Mouse (Mus musculus) thymus, postnatal 0 days (tissue): ENCODE data around the gene Ccdc40. TPM values are rescaled to one million over a fixed set of nuclear protein-coding genes. Genes with fewer than 3 reads are reported as not detected.

Experiments
- DNase-seq: peaks from one replicate; pipeline ENCODE4 v3.0.0-alpha.2; 2015; ENCODE audit warnings: low spot score
- polyA plus RNA-seq: library from polyadenylated mRNA; unstranded; fragments of >200 nt; fragmentation: Nextera tagmentation; extraction: Ambion mirVana; gene quantifications from 2 replicates; pipeline ENCODE4 v1.2.1, GENCODE M21; 2015

Gene Ccdc40
- polyA plus RNA-seq: 4.6 and 5.3 TPM in 2 replicates

DNA sequence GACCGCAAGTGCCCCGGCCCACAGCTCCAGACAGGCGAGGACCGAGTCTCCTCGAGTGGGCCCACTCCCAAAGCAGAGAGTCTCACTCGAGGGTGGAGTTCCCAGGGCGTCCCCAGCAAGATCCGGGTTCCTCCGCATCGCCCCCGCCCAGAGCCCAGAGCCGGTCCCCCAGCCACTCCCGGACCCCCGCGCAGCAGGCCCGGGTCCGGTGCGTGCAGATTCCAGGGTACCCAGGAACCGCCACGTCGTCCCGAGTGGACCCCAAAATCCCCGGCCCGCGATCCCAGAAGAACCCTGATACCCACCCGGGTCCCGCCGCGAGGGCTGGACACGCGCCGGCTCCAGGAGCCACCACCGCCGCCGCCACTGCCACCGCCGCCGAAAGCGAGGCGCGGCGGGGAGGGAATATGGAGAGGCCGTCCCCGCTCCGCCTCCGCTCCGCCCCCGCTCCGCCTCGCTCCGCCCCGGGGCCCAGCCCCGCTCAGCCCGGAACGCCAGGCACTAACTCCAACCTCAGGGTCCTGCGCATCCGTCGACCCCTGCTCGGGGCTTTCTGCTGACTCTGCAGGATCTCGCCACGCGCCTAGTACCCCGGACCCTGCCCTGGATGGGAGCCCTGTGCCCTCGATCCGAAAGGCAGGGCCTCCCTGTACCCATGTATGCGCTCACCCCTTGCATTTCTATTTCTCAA lies at the start of gene Ccdc40, which contains the start of gene Tbc1d16:
Gene Ccdc40 (plus strand): TSS at position 482 of the 691 bp plus-strand sequence.
Gene Tbc1d16 (minus strand): TSS at position 409 of the 691 bp plus-strand sequence.
- peak; percentile 75 for DNase-seq

DNA sequence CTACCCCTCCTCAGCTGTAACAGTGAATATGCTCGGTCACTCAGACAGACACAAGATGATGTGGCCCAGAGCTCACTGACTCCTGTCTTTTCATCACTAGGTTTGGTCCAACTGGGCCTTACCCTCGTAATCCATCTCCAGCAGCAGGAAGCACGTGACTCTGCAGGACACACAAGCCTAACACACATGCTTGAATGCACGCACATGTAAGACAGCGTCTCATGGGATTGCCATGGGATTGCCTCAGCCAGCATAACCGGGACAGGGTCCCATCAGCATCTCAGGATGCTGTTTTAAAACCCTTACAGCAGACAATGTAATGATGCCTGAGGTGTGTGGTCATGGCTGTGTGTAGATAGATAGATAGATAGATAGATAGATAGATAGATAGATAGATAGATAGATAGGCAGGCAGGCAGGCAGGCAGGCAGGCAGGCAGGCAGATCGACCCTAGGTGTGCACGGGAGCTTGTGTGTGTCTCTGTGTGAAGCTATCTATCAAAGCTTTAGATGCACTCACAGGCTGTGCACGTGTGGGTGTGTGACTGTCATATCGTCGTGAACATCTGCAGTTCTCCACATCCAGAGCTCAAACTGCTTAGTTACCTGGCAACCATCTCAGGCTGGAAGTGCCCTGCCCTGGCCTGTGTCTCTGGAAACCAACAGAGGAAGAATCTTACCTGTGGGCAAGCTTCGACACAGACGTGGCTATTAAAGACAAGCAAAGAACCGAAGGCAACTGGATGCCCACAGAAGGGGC lies 47.4 kb upstream of the Ccdc40 start:
- no peak for DNase-seq

DNA sequence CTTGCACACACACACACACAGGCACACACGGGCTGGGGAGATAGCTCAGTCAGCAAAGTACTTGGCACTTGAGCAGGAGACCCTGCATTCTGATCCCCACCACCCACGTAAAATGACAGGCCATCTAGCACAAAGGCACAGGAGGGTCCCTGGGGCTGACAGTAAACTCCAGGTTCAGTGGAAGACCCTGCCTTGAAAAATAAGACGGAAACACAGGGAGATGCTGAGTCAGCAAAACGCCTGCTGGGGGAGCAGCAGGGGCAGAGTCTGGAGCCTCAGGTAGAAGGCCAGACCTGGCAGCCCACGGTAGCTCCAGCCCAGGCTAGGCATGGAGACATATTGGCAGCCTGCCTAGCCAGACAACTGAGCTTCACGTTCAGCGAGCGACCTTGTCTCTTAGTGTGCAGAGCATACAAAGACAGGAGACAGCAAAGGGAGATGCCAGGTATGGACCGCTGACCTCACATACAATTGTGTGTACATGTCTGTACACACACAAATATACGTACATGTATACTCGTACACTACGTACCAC lies 46.4 kb upstream of the Ccdc40 start:
- DNase-seq: no peak

DNA sequence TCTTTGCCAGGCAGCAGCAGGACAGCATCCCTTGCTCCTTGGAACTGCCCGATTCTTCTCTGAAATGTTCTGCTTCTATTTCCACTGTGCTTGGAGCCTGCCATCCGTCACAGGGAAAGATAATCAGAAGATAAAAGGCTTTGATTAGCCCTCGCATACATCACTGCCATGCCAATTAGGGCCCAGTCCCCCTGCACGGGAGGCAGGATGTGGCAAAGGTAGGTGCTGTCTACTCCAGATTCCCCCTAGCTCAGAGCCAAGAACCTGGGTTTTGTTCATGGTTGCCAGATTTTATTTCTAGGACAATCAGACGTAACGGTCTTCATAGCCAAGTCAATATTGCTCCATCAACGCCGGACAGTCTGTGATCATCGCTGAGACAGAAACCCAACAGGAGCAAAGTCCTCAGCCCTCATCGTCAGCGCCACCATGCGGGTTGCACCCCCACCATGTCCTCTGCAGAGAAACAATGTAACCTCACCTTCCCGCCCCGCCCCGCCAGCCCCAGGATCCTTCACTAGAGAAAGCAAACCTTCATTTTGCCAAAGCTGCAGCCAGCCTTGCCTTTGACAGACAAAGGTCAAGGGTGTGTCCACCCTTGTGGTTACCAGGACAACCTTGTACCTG lies 44.6 kb upstream of the Ccdc40 start:
- no peak for DNase-seq

DNA sequence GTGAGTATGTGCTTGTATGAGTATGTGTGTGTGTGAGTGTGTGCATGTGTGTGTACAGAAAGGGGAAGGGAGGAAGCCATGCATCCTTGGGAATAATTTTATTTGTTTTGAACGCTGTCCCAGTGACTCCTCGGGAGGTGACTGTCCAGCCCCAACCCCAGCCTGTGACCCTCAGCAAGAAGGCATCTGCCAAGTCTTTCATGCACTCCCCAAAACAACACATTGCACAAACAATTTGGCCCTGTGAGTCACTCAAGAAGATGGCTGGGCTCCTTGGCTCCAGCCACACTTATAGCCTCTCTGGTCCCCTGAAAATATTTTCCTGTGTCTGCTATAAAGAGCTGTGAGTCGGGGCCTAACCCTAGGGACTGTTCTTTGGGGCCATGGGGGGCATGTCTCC lies 42.0 kb upstream of the Ccdc40 start:
- no peak for DNase-seq

DNA sequence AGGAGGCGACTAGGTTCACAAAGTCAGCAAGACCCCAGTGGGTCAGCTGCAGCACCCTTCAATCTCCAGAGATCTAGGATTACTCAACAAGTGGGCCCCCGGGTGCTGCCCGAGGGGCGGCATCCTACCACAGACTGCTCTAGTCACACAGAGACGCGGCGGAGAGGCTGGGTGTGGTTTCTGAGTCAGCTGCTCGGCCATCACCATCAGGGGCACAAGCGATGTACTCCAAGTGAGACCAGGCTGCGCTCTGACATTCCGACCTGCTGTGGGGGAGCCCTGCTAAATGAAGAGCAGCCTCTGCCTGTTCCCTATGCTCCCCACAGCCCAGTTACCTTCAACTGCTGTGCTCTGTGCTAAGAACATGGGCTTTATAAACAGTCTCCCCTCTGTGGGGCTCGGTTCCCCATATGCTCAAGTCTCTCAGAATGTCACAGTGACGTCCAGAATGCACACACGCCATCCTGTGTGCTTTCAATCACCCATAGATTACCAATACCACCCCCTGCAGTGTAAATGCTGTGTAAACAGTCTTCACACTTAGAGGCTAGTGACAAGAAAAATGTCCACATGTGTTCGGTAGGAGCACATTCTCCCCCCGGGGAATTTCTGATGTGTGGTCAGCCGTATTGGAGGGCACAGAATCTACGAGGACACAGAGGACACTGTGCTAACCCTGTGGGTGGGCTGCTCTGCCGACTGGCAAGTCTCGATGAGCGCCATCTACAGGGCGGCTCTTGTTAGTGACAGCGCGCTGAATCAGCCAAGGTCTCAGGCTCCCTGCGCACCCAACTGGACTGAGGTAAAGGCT lies 41.2 kb upstream of the Ccdc40 start:
- DNase-seq: peak; percentile 81

DNA sequence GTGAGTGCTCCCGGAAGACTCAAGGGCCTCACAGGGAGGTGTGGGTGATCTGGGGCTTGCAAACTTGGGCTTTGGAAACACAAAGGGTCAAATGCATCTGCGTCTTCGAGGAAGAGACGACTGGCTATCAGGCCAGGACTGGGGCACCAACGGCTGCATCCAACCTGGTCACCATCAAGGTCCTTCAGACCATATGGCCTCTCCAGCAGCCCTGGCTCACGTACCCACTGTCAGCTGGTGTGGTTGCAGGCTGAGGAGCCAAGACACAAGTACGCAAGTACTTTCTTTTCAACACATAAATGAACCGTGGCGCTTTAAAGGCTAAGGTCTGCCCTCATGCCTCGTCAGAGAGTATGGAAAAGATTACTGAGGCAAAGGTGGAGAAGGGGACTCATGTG lies 40.6 kb upstream of the Ccdc40 start:
- DNase-seq: no peak

DNA sequence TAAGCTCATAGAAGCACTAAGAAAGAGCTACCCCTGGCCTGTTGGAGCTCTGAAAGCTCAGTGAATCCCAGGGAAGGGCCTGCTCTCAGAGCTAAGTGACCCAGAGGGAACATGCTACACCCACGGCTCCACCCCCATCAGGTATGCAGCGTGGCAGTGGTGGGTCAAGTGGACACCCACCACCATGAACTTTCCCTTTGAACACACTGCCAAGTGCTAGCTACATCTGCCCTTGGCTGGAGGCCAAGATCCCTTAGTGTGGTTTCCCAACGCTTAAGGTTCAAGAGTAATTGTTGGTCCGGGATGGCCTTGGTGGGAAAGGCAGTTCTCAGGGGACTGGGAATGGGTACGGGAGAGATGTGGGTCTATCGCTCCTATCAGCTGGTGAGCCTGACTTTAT lies 40.0 kb upstream of the Ccdc40 start:
- DNase-seq: no peak

DNA sequence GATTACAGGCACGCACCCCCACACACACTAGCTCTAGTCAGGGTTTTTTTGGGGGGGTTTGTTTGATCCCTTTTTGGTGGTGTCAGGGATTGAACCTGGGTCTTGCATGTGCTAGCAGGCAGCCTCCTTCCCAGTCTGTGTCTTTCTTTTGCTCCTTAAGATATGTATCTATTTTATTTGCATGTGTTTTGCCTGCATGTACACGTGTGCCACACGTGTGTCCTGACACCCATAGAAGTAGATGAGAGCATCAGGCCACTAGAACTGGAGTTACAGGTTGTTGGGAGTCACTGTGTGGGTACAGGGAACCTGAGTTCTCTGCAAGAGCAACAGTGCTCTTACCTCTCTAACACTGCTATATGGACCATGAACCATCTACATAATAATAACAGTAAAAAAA lies 39.1 kb upstream of the Ccdc40 start:
- DNase-seq: no peak

DNA sequence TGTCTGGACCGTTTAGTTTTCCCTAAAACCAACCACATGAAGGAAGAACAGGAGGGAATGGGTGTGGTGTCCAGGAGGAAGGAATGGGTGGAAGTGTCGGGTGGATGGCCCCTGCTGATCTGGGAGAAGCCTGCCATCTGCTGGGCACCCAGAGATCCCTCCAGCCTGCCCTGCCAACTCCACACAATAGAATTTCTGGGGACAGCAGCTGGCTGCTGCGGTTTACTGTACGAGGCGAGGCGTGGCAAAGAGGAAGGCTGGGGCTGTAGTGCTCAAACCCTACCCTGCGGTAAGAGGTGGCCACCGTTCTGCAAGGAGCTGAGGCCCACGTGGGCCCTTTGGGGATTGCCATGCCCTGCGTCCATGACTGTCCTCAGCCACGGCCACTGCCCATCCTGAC lies 37.9 kb upstream of the Ccdc40 start:
- DNase-seq: peak; percentile 81

DNA sequence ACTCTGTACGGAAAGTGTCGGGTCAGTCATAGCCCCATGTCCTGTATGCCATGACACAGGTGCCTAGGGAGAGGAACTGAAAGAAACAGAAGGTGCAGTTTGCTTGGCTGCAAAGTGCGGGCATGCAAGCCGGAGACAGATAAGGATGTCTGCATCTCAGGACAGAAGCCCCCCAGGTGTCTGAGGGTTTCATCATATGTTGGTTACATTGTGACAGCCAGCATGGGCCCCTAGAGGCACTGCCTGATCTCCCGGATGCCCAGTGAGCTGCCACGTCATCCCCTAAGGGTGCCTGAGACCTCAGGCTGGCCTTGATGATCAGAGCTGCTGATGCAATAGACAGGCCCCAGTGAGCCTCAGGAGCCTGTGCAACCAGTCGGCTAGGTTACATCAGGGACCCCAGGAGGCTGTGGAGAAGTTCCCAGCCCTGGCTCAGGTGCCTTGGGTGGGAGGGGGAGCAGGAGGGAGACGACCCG lies 36.7 kb upstream of the Ccdc40 start:
- DNase-seq: no peak

DNA sequence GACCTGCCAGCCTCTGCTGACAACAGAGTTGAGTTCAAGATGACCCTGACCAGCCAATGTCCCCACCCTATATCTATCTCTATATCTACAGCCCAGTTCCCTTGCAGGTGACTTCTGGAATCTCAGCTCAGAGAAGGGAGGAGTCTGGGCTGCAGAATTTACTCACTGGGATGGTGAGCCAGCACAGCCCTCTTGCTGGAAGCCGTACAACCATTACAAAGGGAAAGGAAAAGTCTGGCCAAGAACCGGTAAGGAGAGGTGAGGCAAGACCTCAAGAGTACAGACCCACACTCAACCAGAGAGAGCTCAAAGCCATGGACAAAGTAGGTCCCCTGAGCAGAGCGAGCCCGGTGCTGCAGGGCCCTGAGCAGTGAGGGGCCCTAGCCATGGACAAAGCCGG lies 36.2 kb upstream of the Ccdc40 start:
- DNase-seq: no peak

DNA sequence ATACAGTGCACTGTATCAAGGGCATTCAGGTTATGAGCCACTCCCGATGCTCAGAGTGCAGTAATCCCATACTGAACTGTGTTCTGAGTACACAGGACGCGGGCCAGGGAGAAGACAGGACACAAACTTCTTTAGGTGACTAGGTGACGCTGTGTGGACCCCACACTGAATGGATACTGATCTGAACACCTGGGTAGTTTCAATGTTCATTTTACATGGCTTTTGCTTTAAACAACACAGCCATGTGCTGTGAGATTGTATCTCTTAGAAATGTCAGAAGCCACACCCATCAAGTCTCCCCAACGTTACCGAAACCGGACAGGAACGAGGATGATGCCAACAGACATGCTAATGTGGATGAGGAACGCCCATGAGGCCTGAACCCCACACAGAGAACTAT lies 35.8 kb upstream of the Ccdc40 start:
- no peak for DNase-seq

DNA sequence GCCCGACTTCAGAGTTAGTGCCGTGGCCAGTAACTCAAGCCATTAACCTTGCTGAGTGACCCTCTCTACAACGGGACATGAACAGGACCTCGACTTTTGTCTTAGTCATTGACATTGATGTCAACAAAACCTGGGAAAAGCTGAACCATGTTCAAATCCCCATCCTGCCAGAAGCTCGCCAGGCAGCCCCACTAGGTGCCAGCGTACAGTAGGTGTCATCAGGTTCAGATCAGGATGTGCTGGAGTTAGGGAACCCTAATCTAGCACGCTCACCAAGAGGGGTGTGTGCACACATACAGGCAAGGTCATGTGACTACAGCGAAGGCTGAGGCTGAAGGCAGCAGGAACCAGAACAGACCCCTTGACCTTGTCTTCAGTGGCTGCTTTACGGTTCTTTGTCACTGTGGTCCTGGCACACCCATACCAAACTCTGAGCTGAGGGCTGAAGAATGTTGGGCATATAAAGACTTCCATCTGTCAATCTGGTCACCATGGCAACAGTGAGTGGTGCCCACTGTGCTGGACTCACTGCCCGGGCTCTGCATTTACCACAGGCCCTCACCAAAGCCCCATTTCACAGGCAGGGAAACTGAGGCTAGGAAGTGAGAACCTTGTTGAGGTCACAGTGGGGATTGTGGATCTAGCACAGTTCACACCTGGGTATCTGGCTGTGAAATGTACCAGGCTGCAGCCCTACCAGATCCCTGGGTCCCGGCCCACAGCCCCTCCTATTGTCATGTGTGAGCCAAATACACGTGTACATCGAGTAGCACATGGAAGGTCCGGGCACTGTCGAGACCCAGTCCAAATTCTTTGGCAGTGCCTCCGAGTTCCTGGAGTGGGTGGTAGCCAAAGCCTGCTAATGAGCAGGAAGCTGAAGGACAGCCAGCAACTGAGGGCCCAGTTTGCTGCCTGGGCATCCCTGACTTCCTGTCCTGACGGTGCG lies 30.5 kb upstream of the Ccdc40 start:
- DNase-seq: no peak

DNA sequence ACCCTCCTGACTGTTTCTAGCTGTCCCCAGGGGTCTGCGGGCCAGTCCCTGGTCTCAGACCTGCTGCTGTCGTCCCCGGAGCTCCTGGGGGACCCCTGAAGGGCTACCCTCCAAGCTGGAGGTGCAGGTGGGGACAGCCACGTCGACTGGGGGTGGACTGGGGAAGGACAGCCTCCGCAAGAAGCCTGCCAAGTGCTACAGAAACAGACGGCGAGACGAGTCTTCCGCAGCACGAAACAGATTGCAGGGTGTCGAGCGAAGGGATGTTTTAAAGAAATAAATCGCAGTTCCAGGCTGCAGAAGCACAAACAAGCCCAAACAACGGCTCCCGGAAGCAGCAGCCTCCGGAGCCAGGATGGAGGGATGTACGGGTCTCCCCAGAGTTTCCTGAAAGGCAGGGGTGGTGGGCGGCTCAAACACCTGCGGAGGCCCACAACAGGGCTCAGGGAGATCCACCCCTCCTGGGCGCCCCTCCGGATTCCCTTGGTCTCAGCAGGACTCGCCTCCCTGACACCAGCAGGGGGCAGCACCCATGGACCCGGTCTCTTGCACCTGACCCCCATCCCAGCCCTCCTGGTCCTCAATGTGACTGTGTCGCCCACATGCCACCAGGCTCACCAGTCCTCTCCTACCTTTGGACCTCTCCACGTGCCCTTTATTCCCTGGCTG lies 29.7 kb upstream of the Ccdc40 start:
- peak; percentile 40 for DNase-seq

DNA sequence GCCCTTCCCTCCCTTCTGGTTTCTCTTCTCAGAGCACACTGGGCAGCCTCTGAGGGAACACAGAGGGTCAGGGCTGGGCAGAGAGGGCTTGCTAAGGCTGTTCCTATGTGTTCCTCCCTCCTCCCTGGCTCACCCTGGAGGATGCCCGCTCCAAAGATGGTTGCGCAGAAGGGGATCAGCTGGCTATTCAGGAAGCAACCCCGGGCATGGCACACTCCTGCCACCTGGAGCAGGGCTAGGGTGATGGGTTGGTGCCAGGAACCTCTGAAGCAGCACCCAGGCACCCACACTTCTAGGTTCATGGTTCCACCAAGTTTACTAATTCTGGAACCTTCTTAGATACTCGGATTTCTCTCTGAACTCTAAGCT lies 29.2 kb upstream of the Ccdc40 start:
- no peak for DNase-seq

DNA sequence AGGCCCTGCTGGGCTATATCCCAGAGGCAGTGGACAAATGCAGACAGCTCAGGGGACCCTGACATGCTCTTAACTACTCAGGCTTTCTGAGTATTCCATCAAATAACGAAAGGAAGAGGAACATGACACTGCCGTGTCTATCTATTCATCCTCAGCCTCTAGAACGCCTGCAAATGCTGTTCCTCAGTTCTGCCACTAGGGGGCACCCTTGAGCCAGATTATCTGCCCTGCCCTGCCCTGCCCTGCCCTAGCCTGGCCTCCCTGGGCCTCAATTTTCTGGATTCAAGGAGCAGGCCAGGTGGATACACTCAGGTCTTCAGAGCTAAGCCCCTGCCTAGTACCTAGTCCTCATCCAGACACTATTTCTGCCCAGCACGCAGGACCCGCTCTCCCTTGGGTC lies 24.9 kb upstream of the Ccdc40 start:
- peak; percentile 50 for DNase-seq

DNA sequence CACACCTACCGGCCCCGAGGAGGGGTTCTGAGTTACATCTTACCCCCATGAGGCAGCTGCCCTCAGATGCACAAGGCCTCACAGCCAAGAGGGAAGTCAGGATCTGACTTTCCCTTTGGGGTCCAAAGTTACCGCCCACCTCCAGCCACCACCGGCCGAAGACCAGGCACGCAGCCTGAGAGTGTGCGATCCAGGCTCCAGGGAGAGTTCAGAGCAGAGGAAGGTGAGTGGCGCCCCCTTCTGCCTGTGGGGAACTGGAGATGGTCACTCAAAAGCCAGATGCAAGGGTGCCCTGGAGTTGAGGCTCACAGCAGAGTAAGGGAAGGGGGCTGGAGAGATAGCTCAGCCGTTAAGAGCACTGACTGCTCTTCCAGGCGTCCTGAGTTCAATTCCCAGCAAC lies 22.6 kb upstream of the Ccdc40 start:
- no peak for DNase-seq

DNA sequence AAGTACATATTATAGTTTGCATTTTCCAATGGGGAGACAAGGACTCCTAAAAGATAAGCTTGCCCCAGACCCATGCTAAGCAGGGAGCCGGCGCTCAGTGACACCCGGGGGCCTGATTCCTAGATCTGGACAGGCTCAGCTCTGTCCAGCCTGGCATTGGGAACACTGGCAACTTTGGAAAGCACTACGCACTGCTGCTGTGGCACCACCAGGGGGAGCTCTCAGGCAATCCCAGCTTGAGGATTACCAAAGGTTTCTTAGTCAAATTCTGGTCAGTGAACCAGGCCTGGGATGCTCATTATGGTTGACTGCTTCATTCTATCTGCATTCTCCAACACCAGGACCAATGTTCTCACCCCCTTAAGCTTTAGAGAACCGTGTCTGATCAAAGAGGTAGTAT lies 21.8 kb upstream of the Ccdc40 start:
- peak; percentile 39 for DNase-seq
